Mouse (Mus musculus) layer of hippocampus, adult 9-10 months (tissue): Measurements from ENCODE around the gene Usp48.
"Not testable (repeated sequence)": the region's sequence is repeated elsewhere in the genome, so short reads cannot be mapped to it uniquely, and the experiment has no call there.

Source experiments
- DNase-seq: peaks from one replicate; pipeline ENCODE4 v3.0.0; 2022; ENCODE audit warnings: low spot score

Gene Usp48

GRCm38 (mm10) chr4:137593601-137594495 lies at the start of gene Usp48:
TSS of gene Usp48 (plus strand) at chr4:137593755.
- peak; percentile 98 for DNase-seq

- DNase-seq: no peak
Measured at GRCm38 (mm10) chr4:137545568-137545967, 48.0 kb upstream of the Usp48 start.

DNA sequence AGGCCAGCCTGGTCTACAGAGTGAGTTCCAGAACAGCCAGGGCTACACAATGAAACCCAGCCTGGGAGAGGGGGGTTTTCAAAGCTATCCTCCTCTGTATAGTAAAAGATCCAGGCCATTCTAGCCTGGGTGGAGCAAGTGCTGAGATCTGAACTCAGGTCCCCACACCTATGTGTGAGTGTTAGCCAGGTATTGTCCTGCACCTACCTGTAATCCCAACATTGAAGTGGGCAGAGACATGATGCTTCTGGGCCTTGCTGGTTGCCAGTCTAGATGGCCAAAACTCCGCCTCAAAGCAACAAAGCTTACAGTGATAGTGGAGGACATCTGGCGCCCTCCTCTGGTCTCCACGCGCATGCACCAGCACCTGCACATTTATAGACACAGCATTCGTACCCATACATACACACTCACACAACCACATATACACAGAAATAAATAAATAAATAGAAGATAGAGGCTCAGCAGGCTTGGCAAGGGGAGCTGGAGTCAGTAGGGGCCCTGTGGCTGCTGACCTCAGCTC lies 47.5 kb upstream of the Usp48 start:
- no peak for DNase-seq

GRCm38 (mm10) chr4:137553466-137553865 lies 40.1 kb upstream of the Usp48 start:
- DNase-seq: no peak

- DNase-seq: no peak
Measured at GRCm38 (mm10) chr4:137556673-137557210, 36.8 kb upstream of the Usp48 start.

DNA sequence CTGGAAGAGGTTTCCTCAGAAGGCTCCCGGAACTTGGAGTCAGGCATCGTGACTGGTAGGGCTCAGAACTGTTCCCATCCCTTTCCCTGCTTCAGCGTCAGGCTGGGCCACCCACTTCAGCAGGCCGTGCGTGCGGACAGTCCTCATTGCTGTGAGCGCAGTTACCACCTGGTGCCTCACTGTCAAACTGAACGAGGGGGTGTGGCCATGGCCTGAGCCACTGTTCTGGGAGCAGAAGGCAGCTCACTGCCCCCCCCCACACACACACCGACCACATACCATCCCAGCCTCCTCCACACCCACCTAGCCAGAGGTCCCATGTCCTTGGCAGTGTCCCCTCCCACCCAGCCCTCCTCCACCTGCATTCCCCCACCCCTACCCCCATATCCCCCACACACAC lies 23.7 kb upstream of the Usp48 start:
- DNase-seq: no peak

GRCm38 (mm10) chr4:137574469-137574868 lies 19.1 kb upstream of the Usp48 start, which contains the start of gene Ldlrad2:
TSS of gene Ldlrad2 (minus strand) at chr4:137574569.
- no peak for DNase-seq

DNA sequence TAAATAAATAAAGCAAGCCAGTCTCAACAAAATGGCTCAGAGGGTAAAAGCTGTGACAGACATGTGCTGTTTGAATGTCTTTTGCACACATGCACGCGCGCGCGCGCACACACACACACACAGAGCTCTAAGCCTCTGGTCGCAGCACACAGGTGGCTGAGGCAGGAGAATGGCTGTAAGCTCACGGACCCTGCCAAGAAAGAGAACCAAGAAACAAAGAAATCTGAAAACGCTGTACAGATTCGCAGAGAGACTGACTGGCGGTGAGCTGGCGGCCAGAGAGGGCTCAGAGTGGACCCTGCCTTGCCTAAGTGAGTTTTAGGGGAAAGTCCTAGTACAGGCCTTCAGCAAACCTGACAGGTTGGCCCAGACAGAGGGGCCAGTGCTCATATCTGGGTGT lies 16.1 kb upstream of the Usp48 start:
- DNase-seq: no peak

DNA sequence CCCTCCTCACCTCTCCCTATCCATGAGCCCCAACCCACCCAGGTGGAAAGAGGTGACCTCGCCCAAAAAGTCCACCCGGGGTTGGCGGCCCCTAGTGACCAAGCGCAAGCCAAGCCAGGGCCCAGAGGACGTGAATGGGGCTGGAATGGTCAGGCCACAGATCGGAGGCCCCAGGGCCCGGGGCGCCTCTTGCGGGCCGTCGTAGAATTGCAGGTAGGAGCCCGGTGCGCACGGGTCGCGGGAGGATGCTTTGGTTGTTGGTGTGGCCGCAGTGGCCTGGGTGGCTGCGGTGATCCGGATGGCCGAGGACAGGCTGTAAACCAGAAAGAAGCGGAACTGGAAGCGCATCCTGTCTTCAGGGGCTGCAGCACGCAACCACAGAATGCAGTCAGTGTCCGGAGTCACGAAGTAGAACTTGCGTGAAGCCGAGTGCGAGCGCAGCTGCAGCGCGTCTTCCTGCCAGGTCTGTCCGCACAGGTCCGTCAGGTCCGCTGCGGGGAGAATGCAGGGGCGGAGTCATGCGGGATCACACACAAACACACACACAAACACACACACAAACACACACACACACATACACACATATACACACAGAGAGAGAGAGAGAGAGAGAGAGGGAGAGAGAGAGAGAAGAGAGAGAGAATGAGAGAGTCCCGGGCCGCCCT lies 15.2 kb upstream of the Usp48 start:
- DNase-seq: no peak

DNA sequence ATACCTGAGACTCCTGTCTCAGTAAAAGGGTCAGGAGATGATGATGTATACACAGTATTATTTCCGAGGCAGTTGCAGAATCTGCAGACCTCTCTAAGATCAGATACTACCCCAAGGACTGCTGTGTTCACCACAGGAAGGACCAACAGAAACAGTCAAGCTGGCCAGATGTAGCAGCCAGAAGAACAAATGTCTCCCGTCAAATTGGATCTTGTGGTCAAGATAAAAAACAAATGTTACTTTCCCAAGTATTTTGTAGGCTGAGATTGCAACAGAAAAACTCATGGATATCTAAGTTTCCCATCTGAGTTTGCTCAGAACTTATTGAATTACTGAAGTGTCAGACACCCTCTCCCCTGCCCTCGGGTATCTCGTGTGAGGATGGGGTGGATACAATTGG lies 13.8 kb upstream of the Usp48 start:
- no peak for DNase-seq

DNA sequence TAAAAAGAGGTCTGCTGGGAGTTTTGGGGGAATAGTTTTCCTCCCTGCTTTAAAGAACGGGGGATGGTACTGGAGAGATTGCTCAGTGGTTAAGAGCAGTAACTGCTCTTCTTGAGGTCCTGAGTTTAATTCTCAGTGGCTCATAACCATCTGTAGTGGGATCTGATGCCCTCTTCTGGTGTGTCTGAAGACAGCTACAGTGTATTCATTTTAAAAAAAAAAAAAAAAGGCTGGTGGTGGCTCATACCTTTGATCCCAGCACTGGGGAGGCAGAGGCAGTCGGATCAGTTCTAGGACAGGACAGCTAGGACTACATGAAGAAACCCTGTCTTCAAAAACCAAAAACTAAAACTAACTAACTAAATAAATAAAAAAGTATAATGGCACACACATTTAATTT lies 13.3 kb upstream of the Usp48 start:
- DNase-seq: no peak

DNA sequence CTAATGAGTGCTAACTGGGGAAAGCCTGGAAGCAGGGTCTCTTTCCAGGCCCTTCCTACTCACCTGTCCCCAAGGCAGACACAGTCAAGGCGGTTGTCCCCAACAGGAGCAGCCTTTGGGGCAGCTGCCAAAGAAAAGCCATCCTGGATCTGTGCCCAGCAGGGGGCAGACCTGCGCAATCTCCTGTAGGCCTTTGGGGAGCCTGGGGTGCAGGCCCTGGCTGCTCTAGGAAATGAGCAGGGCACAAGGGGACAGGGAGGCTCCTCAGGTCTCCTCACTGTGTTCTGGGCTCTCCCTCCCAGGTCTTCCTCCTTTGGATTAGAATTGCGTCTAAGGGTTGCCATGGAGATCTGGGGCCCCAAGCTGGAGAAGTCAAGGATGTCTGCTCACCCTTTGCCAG lies 11.7 kb upstream of the Usp48 start:
- DNase-seq: no peak

DNA sequence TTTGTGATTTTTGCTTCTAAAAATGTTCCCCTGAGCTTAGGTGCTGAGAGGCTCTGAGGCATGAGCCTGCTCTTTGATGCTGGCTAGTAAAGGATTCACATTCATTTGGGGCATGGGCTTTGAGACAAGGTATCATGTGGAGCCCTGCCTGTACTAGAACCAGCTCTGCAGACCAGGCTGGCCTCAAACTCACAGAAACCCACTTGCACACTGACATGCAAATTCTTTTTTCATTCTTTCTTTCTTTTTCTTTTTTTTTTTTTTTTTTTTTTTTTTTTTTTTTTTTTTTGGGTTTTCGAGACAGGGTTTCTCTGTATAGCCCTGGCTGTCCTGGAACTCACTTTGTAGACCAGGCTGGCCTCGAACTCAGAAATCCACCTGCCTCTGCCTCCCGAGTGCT lies 4.5 kb upstream of the Usp48 start:
- not testable (repeated sequence) for DNase-seq

DNA sequence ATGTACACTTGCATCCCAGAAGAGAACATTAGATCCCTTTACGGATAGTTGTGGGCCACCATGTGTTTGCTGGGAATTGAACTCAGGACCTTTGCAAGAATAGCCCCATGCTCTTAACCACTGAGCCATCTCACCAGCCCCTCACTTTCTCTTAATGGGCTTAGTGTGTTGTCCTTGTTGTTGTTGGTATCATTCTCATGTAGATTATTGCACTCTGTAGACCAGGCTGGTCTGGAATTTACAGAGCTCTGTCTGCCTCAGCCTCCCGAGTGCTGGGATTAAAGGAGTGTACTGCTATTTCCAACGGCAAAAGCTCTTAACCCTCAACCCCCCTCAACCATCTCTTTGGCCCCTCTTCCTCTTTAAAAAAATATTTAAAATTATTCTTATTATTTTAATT lies 4.0 kb upstream of the Usp48 start:
- no peak for DNase-seq

GRCm38 (mm10) chr4:137590961-137591360 lies 2.6 kb upstream of the Usp48 start:
- no peak for DNase-seq

DNA sequence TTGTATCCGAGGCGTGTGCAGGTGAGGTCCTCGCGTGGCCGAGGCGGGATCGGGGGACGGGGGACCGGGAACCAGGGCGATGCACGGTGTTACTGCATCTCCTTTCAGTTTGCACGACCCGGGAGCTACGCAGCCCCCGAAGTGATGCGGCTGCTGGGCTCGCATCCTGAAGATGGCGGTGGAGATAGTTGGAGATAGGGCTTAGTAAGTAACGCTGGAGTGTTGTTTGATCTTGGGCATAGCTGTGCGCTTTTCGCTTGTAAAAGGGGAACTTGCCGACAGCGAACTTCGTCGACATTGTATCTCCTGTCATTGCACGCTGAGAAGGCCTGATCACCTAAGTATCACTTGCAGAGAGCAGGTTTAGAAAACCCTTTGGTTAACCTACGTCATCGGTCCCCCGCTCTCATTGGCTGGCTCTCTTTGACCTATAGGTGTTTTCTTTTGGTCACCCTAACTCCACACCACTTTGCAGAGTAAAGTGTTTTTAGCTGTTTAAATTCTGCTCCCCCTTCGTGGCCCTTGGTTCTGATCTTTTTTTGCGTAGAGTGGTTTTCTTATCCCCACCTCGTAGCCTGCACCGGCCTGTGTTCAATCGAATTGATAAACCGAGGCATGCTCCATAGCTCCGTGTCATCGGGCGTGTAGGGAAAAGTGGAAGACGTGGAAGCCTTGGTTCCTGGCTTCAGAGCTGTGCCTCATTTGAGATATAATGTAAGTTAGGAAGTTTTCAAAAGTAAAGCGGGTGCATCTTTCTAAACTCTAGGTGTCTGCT lies 1.1 kb downstream of the Usp48 start:
- no peak for DNase-seq

GRCm38 (mm10) chr4:137597098-137597630 lies 3.6 kb downstream of the Usp48 start:
- DNase-seq: no peak

DNA sequence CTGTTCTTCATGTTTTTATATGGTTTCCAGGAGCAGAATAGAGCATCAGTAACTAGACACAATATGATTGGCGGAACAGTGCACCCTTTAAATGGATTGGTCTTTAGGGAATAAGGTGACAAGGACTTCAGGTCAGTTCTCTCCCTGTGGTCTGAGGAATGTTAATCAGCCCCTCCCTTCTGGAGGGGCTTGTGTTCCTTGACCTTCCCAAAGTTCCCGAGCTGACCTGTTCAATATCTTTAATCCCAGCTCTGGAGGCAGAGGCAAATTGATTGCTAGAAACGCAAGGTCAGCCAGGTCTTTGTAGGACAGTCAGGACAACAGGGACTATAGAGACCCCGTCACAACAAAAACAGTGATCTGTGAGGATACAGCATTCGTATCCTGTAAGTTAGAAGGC lies 5.0 kb downstream of the Usp48 start:
- DNase-seq: no peak

DNA sequence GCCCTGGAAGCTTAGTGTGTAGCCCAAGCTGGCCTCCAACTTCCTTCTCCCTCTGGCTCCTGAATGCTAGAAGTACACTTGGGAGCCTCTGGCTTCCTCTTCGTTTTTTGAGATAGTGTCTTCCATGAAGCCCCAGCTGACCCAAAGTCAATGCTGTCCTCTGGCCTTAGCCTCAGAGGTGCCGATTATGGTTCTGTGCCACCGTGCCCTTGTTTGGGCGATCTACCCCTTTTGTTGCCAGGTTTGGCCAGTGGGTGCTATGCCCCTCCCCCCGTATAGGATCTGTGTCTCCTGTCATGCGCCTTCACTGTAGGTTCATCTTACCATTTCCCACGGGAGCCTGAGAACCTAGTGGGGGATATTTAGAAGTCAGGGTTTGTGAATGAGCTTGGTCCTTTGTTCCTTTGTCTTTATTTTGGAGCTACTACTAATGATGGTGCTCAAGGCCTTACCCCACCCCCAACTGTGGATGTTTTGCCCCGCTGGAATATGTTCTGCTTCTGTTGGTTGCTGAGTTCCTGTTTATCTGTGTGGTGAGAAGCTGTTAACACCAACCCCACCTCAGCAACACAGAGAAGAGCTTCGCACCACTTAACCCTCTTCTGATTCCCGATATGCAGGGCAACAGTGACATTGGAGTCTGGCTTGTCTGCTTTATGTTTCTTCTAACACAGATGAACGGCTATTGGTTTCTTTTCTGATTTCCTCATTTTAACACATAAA lies 10.1 kb downstream of the Usp48 start:
- DNase-seq: no peak

GRCm38 (mm10) chr4:137607023-137607422 lies 13.5 kb downstream of the Usp48 start:
- DNase-seq: no peak

- DNase-seq: no peak
Measured at GRCm38 (mm10) chr4:137609281-137609680, 15.7 kb downstream of the Usp48 start.
